Mouse (Mus musculus): Measurements from ENCODE around the gene Art1. TPM values are rescaled to one million over a fixed set of nuclear protein-coding genes. Genes with fewer than 3 reads are reported as not detected.

Gene Art1
- not detected for total RNA-seq (2021)

- DNase-seq (ENCODE audit: low spot score in 2 of 2), result no peak
- intact Hi-C loops (cut with DNase I), result no loop called here
Observed at GRCm38 (mm10) chr7:102101487-102101886, at the start of gene Art1. TSS of gene Art1 (plus strand) at chr7:102101743.

DNA sequence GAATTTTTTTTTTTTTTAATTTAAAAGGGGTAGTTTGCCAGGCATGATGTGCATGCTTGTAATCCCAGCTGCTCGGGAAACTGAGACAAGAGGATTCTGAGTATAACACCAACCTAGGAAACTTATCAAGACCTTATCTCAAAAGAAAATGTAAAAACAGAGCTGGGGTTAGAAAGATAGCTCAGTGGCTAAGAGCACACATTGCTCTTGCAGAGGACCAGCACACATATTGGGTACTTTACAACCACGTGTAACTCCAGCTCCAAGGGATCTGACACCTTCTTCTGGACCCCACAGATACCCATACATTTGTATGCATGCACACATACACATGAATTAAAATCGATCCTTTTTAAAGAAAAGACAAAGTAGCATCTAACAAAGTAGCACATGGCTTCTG lies 40.2 kb upstream of the Art1 start:
- intact Hi-C loops (cut with DNase I), result no loop called here
- DNase-seq (ENCODE audit: low spot score in 2 of 2), result no peak

GRCm38 (mm10) chr7:102062203-102062602 lies 39.3 kb upstream of the Art1 start:
- intact Hi-C loops (cut with DNase I), result no loop called here

GRCm38 (mm10) chr7:102063891-102064290 lies 37.7 kb upstream of the Art1 start:
- intact Hi-C loops (cut with DNase I), result no loop called here

More at GRCm38 (mm10) chr7:102062203-102062602, 39.3 kb upstream of the Art1 start:
- DNase-seq (ENCODE audit: low spot score in 2 of 2), result no peak

GRCm38 (mm10) chr7:102064655-102065045 lies 36.9 kb upstream of the Art1 start:
- no peak for DNase-seq (ENCODE audit: low spot score in 2 of 2)
- intact Hi-C loops (cut with DNase I), result no loop called here

More at GRCm38 (mm10) chr7:102063891-102064290, 37.7 kb upstream of the Art1 start:
- no peak for DNase-seq (ENCODE audit: low spot score in 2 of 2)

- peak; percentile 95 to 96 for DNase-seq (ENCODE audit: low spot score in 2 of 2)
- intact Hi-C loops (cut with DNase I), result no loop called here
Observed at GRCm38 (mm10) chr7:102065046-102065891, 36.3 kb upstream of the Art1 start, which contains the start of the genes Rnf121, Xndc1 and Xntrpc. TSS of gene Rnf121 (minus strand) at chr7:102065469. TSS of gene Xndc1 (plus strand) at chr7:102065511. TSS of gene Xntrpc (plus strand) at chr7:102065713.

- intact Hi-C loops (cut with DNase I), result no loop called here
- no peak for DNase-seq (ENCODE audit: low spot score in 2 of 2)
Observed at GRCm38 (mm10) chr7:102066363-102066762, 35.2 kb upstream of the Art1 start.

- DNase-seq (ENCODE audit: low spot score in 2 of 2), result no peak
- intact Hi-C loops (cut with DNase I), result loop anchor here (5.0 kb wide), 2 partner anchors 80 to 425 kb away; no protein-coding TSS in a partner anchor
Observed at GRCm38 (mm10) chr7:102076714-102077296, 24.7 kb upstream of the Art1 start.

- peak in 1 of 2 experiments; percentile 30 for DNase-seq (ENCODE audit: low spot score in 2 of 2)
- intact Hi-C loops (cut with DNase I), result loop anchor here (5.0 kb wide), 2 partner anchors 81 to 426 kb away; no protein-coding TSS in a partner anchor
Observed at GRCm38 (mm10) chr7:102078517-102078916, 23.0 kb upstream of the Art1 start.

DNA sequence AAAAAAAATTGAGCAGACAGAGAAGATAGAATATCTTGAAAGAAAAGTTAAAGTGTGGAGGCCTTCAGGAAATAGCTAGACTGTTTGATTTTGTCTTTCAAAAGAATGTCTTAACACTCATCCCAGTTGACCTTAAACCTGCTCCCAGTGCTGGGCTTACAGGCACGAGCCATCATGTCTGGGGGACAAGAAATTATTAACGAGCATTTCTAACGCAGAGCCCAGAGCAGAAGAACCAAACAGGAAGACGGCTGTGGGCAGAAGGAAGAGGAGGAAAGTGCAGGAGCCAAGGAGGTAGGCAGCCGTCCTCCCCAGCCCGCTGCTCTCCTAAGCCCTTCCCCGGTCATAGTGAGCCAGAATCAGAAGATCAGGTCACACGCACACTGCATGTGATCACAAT lies 21.2 kb upstream of the Art1 start:
- DNase-seq (ENCODE audit: low spot score in 2 of 2), result no peak
- intact Hi-C loops (cut with DNase I), result loop anchor here (5.0 kb wide), 1 partner anchor 163 kb away; no protein-coding TSS in a partner anchor

GRCm38 (mm10) chr7:102081784-102082183 lies 19.8 kb upstream of the Art1 start:
- intact Hi-C loops (cut with DNase I), result loop anchor here (5.0 kb wide), 1 partner anchor 164 kb away; no protein-coding TSS in a partner anchor
- DNase-seq (ENCODE audit: low spot score in 2 of 2), result no peak

DNA sequence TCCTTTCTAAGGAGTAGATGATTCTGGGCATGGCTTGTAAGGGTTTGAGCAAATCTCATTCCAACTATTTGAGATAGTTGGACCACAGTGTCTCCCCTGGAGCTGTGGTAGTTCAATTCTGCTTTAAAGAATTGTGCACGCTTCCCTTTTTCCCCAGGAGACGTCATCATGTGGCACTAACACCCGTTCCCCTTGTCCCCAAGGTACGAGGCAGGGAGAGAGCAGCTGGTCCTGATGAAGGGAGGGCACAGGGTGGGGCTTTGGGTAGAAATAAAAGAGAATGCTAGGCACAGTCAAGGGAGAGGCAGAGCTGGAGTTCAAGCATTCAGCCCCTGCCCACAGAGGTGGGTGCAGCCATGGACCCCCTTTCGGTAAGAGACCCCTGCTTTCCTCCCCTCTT lies 18.7 kb upstream of the Art1 start, which contains the start of gene Trpc2:
Gene Trpc2 (plus strand): TSS at position 301 of the 400 bp plus-strand sequence.
- intact Hi-C loops (cut with DNase I), result loop anchor here (5.0 kb wide), 1 partner anchor 166 kb away; no protein-coding TSS in a partner anchor
- DNase-seq (ENCODE audit: low spot score in 2 of 2), result no peak

DNA sequence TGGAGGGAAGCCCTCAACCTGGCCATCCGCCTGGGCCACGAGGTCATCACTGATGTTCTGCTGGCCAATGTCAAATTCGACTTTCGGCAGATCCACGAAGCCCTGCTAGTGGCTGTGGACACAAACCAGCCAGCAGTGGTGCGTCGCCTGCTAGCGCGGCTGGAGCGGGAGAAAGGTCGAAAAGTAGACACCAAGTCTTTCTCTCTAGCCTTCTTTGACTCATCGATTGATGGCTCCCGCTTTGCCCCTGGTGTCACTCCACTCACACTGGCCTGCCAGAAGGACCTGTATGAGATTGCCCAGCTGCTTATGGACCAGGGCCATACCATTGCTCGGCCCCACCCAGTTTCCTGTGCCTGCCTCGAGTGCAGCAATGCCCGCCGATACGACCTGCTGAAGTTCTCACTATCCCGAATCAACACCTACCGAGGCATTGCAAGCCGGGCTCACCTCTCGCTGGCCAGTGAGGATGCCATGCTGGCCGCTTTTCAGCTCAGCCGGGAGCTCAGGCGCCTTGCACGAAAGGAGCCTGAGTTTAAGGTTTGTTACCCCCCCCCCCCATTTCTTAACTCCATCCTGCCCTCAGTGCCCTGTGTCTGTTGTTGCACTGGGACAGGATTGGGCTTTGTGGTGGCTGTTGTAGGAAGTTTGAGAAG lies 17.4 kb upstream of the Art1 start:
- intact Hi-C loops (cut with DNase I), result loop anchor here (5.0 kb wide), 1 partner anchor 167 kb away; no protein-coding TSS in a partner anchor
- DNase-seq (ENCODE audit: low spot score in 2 of 2), result no peak

DNA sequence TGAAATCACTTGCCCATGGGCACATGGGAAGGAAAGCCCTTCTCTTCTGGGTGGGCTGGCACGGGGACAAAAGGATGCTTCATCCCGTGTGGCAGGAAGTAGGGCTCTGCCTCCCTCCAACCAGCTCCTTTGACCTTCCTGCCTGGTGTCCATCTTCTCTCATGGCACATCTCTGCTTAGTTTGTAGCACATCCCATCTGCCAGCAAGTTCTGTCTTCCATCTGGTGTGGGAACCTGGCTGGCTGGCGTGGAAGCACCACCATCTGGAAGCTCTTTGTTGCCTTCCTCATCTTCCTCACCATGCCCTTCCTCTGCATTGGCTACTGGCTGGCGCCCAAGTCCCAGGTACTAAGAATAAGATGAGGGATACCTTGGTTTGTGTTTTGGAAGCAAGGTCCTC lies 14.2 kb upstream of the Art1 start:
- intact Hi-C loops (cut with DNase I), result no loop called here
- peak; percentile 12 to 32 for DNase-seq (ENCODE audit: low spot score in 2 of 2)

GRCm38 (mm10) chr7:102099760-102100661 lies 1.5 kb upstream of the Art1 start:
- DNase-seq (ENCODE audit: low spot score in 2 of 2), result no peak
- intact Hi-C loops (cut with DNase I), result no loop called here

GRCm38 (mm10) chr7:102100868-102101267 lies 675 bp upstream of the Art1 start:
- DNase-seq (ENCODE audit: low spot score in 2 of 2), result no peak
- intact Hi-C loops (cut with DNase I), result no loop called here

- intact Hi-C loops (cut with DNase I), result no loop called here
- no peak for DNase-seq (ENCODE audit: low spot score in 2 of 2)
Observed at GRCm38 (mm10) chr7:102102241-102102640, 698 bp downstream of the Art1 start.

DNA sequence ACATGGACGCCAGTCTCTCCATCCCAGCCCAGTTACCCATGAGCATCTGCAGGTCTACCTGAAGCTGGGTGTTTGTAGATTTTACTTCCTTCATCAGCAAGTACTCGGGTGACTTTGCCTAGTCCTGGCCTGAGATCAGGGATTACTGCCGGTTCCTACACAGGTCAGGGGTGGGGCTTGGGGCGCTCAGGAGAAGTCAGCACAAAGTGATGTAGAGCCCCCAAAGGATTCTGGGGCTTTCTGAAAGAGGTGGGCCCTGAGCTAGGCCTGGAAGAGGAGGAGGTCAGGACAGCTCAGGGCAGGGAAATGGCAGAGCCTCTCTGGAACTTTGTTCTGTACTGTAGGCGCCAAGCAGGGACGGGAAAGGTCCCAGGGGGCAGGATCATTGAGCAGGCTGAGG lies 1.2 kb downstream of the Art1 start:
- no peak for DNase-seq (ENCODE audit: low spot score in 2 of 2)
- intact Hi-C loops (cut with DNase I), result no loop called here

GRCm38 (mm10) chr7:102103555-102103954 lies 2.0 kb downstream of the Art1 start:
- intact Hi-C loops (cut with DNase I), result no loop called here
- no peak for DNase-seq (ENCODE audit: low spot score in 2 of 2)

Data from left cerebral cortex, postnatal 36 days (tissue).